Mouse (Mus musculus) lung, postnatal 4 days (tissue): ENCODE measurements at regions not wholly inside any gene's neighbourhood (a gene's known extent, or its start where the extent isn't known, plus 50 kb on each side); places are given as distances from the start of the nearest gene placed in this dataset.
"Not testable (repeated sequence)": the region's sequence is repeated elsewhere in the genome, so short reads cannot be mapped to it uniquely, and the experiment has no call there.

Experiments used
- DNase-seq, 2 experiments: peaks; one replicate each; pipeline ENCODE4 v3.0.0; 2021

- no peak for DNase-seq
Measured at GRCm38 (mm10) chr12:27960064-27960463, 592.1 kb downstream of the Dcdc2c start.

- no peak for DNase-seq
Measured at GRCm38 (mm10) chr12:27947646-27948045, 604.6 kb downstream of the Dcdc2c start.

- no peak for DNase-seq
Measured at GRCm38 (mm10) chr12:27946866-27947459, 604.6 kb upstream of the Sox11 start.

GRCm38 (mm10) chr12:27945411-27945810, 603.0 kb upstream of the Sox11 start:
- DNase-seq: no peak

- no peak for DNase-seq
Measured at GRCm38 (mm10) chr12:27941053-27941452, 598.7 kb upstream of the Sox11 start.

- DNase-seq: no peak
Measured at GRCm38 (mm10) chr12:27932382-27933140, 590.2 kb upstream of the Sox11 start.

GRCm38 (mm10) chr12:27928366-27928963, 586.1 kb upstream of the Sox11 start:
- peak in 1 of 2 experiments; percentile 44 for DNase-seq

- DNase-seq: no peak
Measured at GRCm38 (mm10) chr12:27926730-27927129, 584.4 kb upstream of the Sox11 start.

- DNase-seq: no peak
Measured at GRCm38 (mm10) chr12:27920607-27921006, 578.2 kb upstream of the Sox11 start.

- peak; percentile 30 to 50 for DNase-seq
Measured at GRCm38 (mm10) chr12:27916401-27916920, 574.1 kb upstream of the Sox11 start.

- DNase-seq: no peak
Measured at GRCm38 (mm10) chr12:27909417-27910100, 567.2 kb upstream of the Sox11 start.

GRCm38 (mm10) chr12:27896682-27897081, 554.3 kb upstream of the Sox11 start:
- not testable (repeated sequence) for DNase-seq

- DNase-seq: no peak
Measured at GRCm38 (mm10) chr12:27881720-27882119, 539.3 kb upstream of the Sox11 start.

- no peak for DNase-seq
Measured at GRCm38 (mm10) chr12:27866421-27866820, 524.0 kb upstream of the Sox11 start.

- peak in 1 of 2 experiments; percentile 13 for DNase-seq
Measured at GRCm38 (mm10) chr12:27849537-27849936, 507.2 kb upstream of the Sox11 start.

GRCm38 (mm10) chr12:27849099-27849498, 506.7 kb upstream of the Sox11 start:
- DNase-seq: no peak

- no peak for DNase-seq
Measured at GRCm38 (mm10) chr12:27848141-27848540, 505.8 kb upstream of the Sox11 start.

GRCm38 (mm10) chr12:27847397-27847796, 505.0 kb upstream of the Sox11 start:
- DNase-seq: no peak

- DNase-seq: no peak
Measured at GRCm38 (mm10) chr12:27844958-27845357, 502.6 kb upstream of the Sox11 start.

- DNase-seq: no peak
Measured at GRCm38 (mm10) chr12:27838955-27839354, 496.6 kb upstream of the Sox11 start.

- no peak for DNase-seq
Measured at GRCm38 (mm10) chr12:27838384-27838783, 496.0 kb upstream of the Sox11 start.

GRCm38 (mm10) chr12:27826208-27826607, 483.8 kb upstream of the Sox11 start:
- peak in 1 of 2 experiments; percentile 8 for DNase-seq

GRCm38 (mm10) chr12:27823392-27823791, 481.0 kb upstream of the Sox11 start:
- DNase-seq: no peak
